Mouse (Mus musculus) MN1 (cell line): ENCODE data around the gene Zbtb32.

Source experiments
- DNase-seq: peaks from one replicate; pipeline ENCODE4 v3.0.0-alpha.2; 2016; ENCODE audit warnings: low spot score

Gene Zbtb32

DNA sequence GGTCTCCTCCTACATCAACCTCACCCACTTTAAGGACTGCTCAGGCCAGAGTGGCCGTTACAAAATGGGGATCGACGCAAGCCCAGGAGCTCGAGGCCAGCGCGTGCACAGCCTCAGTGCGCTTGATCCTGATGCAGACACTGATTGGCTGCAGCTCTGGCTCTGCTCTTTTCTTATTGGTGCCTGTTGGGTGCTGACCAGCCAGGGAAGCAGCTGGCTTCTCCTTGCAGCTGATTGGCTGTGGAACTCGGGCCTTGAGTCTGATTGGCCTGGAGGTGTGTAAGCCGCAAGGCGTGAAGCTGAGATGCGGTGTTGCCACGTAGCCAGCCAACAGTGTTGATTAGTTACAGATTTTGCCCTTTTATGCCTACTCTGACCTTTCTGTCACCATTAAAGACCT lies at the start of gene Zbtb32:
Gene Zbtb32 (minus strand): TSS at position 124 of the 400 bp plus-strand sequence.
- DNase-seq: no peak

DNA sequence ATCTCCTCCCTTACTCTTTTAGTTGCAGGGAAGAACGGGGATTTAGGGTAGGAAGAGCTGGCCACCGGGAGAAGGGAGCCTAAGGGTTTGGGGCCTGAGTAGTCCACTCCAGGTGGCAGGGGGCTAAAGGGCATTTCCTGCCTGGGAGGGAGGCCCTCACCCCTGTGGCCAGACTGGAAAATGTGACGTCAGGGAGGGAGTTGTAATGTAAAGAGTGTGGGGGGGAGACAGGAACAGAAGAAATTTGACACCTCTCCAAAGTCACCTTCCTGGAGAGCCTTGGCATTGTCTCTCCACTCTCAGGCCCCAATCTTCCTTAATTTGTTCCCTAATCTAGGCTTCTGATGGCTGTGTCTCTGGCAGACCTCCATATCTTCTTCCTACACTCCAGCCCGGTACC lies 40.4 kb upstream of the Zbtb32 start:
- DNase-seq: no peak

DNA sequence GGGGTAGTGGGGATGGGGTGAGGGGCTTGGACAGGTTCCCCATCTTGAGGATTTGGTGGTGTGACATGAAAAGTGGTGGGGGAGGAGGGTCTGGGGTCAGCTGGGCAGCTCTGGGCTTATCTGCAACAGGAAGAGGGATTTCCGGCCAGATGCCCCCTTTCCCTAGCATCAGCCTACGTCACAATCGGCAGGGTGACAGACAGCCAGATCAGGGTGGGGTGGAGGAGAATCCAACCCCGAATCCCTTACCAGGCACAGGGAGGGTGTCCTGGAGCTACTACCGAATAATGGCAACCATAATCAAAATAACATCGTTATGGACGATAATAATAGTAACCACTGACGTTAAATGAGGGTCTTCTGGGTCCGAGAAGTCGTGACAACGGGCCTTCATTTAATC lies 37.7 kb upstream of the Zbtb32 start:
- no peak for DNase-seq

DNA sequence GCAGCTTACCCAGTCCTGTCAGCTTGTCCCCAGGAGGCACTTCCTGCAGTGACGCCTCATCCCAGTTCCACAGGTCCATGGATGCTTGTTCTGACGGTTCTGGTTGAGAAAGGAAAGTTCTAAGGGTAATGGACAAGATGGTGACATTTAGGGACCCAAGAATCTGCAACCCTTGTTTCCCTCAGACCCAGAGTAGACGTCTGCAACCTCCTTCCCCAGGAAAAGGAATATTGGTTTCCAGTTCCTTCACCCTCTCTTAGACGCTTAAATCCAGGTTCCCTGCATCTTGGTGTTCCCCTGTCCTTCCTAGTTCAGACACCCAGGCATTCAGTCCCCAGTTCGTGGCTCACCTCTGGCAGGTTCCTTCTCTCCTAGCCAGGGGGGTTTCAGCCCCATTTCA lies 37.0 kb upstream of the Zbtb32 start, which contains the start of gene Etv2:
Gene Etv2 (minus strand): TSS at position 101 of the 400 bp plus-strand sequence.
- no peak for DNase-seq

DNA sequence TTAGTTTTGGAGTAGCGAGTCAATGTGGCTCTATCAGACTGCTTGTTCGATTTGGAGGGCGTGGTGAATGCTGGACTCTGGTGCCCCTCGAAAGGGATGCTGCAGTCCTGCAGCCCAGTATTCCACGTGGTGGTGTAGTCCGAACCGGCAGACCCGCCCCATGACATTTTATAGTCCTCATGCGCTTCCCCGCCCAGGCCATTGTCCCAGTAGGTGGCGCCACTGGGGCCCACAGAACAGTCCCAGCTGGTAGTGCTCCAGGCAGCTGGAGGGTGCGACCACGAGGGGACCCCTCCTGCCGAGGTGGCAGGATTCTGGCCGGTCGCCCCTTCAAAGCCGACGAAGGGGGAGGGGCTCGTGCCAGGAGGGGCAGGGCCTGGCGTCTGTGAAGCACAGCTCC lies 35.9 kb upstream of the Zbtb32 start:
- DNase-seq: no peak

DNA sequence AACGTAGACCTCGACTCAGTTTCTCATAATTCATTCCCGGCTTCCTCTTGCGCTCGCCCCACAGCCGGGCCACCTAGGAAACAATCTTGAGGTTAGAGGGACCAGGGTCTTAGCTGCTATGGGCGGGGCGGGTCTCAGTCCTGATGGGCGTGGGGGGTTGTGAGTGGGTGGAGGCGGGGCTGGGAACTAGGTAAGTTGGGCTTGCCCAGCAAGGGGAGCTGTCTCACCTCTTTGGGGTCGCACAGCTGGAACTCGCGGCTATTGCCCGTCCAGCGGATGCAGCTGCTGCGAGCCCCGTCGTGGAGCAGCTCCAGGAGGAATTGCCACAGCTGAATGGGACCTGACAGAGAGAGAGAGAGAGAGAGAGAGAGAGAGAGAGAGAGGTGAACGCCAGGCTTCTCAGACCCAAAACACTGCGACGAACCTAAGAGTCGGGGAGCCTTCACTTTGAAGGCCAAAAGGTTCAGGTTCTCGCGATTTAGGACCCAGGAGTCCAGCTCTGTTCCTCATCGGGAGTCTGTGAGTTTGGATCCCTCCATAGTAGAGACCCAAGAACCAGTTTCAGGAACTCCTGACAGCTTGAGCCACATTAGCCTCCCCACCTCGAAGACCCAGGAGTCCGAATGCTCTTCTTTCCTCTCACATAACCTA lies 35.2 kb upstream of the Zbtb32 start:
- DNase-seq: no peak

DNA sequence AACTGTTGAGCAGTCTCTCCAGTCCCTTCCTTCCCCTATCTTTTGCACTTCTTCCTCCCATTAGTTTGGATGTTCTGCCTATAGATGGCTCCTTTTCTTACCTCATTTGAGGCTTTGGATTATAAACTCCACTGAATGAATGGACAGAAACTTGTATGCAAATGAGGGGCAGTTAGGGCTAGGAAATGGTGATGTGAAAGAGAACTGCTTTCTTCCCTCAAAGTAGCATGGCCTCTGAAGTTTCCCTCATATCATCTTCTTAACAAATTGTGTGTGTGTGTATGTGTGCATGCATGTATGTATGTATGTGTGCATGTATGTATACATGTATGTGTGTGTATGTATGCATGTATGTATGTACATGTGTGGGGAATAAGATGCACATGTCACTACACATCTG lies 30.3 kb upstream of the Zbtb32 start:
- DNase-seq: no peak

DNA sequence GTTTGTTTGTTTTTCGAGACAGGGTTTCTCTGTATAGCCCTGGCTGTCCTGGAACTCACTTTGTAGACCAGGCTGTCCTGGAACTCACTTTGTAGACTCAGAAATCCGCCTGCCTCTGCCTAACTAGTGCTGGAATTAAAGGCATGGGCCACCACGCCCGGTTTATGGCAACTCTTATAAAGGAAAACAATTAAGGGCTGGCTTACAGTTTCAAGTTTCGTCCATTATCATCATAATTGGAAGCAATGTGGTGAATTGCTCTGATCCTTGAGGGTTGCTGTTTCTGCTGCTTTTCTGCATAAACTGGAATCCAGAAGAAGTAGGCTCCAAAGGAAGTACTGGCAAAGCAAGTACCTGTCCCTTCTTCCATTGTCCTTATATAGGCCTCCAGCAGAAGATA lies 27.9 kb upstream of the Zbtb32 start:
- no peak for DNase-seq

DNA sequence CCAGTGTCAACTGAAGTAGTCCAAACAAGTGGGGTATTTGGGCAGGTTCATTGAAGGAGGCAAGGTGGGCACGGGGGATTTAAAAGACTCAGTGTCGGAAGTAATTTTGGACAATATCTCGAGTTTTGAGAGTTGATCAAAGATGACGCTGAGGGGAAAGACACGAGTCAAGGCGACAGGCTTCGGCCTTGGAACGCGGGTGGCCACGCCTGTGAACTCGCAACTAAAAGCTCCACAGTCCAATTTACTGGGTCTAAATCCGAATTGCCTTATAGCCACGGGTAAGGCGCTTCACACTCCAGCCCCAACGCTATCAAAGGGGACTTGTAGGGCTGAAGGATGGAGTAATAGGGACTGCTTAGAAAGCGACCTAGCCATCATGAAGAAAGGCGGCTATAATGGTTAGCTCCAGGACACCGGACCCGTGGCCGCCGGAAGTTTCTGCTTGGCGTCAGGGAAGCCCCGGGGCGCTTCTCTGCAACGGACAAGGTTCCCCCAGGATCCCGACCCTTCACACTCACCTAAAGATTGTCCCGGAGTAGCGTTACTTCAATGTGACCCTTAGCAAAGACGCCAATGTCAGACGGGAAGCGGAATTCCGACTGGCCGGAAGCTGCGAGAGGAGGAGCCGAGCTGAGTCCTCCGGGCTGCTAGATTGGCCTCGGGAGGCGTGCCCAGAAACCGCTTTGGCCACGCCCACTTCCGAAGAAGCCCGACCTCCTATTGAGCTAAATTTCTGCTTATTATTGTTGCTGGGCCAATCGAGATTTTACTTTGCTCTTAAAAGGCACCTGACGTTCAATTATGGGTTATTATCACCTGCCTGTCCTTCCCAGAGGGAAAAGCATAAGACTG lies 27.0 kb upstream of the Zbtb32 start, which contains the start of gene Cox6b1:
Gene Cox6b1 (minus strand): TSS at position 622 of the 855 bp plus-strand sequence.
- DNase-seq: peak; percentile 90

DNA sequence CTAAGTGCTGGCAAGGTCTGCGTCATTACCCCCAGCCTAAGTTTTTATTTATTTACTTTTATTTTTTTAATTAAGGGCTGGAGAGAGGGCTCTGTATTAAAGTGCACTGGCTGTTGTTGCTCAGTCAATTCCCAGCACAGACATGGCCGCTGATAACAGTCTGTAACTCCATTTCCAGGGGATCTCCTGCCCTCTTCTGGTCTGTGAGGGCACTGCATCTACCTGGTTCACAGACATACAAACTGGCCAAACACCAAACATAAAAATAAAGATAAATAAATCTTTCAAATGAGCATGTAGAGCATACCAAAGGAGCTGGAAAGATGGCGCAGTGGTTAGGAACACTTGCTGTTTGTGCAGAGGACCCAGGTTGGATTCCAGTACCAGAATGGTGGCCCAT lies 20.5 kb upstream of the Zbtb32 start:
- no peak for DNase-seq

DNA sequence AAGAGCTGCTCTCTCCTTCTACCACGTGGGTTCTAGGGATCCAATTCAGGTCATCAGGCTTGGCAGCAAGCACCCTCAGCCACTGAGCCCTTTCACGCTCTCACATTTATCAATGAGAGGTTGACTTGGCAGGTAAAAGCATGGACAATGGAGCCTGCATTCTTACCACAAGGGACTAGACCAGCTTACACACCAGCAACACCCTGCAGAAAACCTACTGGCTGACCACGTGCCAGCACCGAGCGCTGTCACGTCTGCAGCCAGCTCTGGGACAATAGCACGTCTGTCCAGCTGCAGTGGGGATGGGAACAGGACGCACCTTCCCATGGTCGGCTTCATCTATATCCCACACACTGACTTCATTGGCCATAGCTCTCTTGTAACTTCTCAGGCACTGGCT lies 19.9 kb upstream of the Zbtb32 start:
- DNase-seq: no peak

DNA sequence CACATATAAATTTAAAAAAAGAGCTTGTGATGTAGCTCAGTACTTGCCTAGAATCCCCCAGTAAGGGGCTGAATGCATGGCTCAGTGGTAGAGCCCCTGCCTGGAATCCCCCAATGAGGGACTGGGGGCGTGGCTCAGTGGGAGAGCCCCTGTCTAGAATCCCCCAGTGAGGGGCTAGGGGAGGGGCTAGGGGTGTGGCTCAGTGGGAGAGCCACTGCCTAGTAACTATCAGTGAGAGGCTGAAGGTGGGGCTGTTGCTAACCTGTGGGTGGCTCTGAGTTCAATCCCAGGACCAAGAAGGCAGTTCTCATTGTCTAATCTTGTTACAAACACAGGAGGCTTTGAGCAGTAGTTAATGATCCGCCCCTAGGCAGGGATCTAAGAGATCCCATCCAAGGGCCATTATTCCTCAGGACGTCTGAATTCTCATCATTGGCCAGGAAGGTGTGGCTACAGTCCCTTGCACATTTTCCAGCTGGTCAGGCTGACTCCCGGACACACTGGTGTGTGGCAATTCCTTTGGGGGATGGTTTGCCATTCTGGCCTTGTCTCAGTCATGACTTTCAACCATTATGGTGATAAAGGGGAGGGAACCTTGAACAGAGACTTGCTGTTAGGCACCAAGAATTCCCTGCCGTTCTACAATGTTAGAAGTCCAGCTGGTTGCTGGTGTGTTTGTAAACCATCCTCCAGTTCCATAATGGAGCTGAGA lies 16.5 kb upstream of the Zbtb32 start:
- no peak for DNase-seq

DNA sequence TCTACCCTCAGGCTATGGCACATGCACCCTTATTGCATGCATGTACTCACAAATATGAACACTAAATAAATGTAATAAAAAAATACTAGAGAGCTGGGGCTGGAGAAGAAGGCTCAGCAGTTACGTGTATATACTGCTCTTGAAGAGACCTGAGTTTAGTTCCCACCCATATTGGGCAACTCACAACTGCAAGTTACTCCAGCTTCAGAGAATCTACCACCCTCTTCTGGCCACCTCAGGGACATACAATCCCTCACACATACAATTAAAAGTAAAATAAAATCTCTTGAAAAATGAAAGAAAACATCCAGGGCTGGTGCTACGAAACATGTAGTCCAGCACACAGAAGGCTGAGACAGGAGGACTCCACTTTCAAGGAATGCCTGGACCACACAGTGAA lies 15.7 kb upstream of the Zbtb32 start:
- no peak for DNase-seq

DNA sequence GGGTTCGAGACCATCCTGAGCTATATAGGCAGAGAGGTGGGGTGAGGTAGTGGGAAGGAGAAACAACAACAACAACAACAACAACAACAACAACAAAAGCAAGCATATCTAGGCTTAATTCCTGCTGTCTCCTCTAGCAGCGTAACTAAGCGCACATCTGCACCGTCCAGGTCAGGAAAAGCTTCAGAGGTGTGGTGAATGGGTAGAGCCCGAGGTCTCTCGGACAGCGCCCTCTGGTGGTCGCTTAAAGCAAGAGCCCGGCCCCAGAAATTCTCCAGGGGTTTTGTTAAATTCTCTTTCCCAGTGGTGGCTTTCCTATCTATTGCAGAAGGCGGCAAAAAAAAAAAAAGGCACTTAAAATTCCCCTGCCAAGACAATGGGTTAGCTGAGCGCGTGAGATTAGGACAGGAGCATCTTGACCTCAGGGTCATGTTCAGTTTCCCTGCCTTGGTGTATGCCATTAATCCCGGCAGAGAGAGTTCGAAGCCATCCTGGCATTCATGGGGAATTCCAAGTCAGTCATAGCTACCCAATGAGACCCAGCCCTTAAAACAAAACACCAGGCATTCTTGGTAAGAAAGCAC lies 14.9 kb upstream of the Zbtb32 start:
- DNase-seq: peak; percentile 67

DNA sequence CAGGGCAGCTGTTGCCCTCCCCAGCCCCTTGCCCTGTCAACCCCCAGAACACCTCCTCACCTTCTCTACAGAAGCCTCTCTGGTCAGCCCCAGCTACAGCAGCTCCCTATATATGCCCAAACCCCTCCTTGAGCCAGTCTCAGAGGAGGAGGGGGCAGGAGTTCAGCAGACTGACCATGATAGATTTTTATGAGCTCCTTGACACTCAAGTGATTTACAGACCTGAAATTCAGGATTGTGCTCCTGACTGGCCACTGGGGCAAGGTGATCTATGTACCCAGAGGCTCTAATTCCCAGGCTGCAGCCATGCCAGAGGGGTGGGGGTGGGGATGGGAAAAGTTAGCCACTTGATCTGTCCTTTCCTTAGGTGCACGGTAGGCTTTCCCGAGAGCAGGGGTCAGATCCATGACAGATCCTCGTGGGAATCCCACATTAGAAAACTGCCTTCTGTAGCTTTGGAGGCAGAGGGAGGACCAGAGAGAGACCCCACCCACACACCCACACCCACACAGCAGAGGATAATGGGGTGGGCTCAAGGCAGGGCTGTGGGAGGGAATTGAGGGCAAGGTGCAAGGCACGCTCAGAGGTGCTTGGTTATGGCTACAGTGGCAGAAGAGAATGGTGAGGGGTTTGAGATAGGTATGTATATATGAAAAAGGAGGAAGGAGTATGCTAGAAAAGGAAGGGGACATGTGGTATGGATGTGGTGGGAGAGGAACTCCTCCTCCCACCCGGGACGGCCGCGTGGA lies 14.1 kb upstream of the Zbtb32 start, which contains the start of gene Upk1a:
Gene Upk1a (minus strand): TSS at position 194 of the 749 bp plus-strand sequence.
- DNase-seq: no peak

DNA sequence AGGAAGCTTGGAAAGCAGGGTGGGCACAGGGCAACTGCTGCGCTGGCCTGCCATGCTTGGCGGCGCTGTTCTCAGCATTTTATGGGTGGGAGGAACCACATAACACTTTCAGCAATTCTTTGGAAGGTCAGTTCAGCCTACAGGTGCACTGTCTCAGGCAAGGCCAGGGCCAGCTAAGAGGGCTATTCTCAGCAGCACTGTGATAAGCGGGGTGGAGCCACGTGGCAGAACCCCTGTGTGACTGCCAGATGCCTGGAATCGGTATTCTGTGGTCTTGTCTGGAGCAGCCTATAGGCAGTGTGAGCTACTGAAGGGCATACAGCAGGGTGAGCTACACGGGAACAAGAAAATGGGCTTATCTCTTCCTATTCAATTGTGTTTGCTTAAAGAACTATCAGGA lies 11.3 kb upstream of the Zbtb32 start:
- DNase-seq: no peak

DNA sequence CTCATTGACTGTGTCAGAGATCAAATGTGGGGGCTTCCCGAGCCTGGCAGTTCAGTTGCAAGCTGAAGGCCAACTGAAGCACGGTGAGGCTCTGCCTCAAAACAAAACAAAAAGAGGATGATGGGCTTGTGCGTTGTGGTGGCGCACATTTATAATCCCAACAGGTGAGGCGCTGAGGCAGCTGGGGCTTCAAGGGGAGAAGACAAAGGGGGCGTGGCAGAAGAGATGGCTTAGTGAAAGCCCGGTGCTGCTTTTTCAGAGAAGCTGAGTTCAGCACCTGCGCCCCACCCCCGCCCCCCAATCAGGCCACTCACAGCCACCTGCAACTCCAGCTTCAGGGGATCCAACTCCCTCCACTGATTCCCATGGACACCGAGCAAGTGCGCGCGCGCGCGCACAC lies 9.8 kb upstream of the Zbtb32 start:
- DNase-seq: no peak

DNA sequence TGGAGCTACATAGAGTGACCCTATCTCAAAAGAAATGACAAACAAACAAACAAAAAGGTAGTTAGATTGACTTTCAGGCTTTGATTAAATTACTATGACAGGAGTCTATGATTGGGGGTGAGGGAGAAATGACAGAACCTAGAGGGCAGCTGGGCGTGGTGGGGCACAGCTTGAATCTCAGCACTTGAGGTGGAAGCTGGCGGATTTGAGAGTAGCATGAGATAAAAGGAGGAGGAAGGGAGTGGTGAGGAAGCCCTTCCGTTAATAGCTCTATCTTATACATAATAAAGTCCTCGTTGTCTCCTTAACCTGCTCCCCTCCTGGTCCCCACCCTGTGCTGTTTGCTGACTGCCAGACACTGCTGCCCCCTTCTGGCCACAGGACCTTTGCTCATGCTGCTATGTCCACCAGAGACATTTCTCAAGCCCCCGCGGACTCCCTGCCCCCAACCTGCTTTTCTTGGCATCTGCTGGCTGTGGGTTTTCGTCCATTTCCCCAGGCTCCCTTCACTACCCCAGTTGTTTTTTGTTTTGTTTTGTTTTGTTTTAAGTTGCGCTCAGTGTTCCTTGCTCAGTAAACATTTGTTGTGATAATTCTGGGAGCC lies 9.1 kb upstream of the Zbtb32 start:
- DNase-seq: peak; percentile 40

DNA sequence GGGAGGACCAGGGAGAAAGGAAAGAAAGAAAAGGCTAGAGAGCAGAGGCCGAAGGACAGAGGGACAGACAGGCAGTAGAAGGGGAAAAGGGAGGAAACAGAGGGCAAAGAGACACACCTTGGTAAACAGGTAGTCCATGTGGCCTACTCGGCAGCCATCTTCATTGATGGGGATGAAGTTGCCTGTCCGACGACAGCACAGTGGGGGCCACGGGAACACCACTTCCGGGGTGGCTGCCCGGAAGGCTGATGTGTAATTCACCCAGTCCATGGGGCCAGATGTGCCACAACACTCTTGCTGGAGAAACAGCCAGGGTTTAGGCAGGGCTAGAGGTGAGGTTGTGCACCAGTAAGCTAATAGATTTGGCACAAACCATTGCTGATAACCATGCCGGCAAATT lies 6.2 kb upstream of the Zbtb32 start:
- no peak for DNase-seq

DNA sequence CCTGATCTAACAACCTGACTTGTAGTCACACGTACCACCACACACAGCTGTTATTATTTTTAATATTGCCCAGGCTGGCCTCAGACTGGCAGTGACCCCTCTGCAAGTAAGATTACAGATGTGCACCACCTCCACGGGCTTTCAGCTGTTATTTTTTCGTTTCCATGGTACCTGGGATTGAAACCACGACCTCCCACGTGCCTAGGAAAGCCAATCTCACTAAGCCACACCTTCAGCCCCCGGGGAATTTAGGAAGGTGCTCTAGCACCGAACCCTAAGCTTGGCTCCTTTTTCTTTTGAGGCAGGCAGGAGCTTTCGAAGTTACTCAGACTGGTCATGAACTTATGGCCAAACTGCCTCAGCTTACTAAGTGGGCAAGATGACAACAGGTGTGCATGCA lies 5.7 kb upstream of the Zbtb32 start:
- DNase-seq: no peak

DNA sequence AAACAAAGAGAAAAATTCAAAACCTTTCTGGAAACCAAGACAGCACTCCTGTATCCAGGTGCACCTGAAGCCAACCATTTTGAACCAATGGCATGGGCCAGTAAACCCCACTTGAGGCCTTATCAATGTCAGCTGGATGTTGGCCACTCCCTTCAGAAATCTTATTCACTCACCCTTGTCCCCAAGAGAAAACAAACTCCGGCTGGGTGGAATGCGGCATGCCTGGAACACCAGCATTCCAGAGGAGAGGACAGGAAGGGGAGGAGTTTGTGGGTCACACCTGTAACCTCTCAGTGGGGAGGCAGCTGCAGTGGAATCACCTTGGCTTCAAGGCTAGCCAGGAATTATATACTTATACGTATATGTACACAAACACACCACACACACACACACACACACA lies 3.9 kb upstream of the Zbtb32 start:
- DNase-seq: no peak
